In the genomic region with DNA sequence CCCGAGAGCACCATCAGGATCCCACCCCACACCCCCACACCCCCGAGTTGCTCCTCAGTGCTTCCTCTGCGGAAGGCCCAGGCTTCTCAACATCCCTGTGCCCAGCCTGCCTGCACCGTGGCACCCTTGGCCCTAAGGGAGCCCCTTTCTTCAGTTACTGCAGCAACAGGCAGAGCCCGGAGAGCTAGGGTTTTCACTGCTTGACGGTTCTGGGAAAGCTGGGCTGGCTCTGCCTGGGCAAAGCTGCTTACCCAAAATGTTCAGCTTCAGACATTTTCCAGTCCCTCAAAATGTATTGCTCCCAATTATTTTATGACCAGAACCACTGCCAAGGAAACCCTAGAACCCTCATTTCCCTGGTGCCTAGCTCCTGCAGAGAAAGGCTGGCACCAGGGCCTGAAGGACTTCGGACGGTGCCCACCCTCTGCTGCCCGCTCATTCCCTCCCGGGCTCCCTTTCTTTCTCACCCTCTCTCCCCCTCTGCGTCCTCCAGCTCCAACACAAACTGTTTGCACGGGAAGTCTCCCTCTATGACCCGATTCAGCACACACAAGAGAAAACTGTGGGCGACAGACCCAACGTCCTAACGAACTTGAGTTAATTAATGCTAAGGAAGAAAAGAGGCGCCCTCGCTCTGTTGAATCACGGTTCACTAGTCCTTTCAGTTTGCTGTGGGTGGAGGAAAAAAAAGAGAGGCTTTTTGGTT, we compare ENCODE assay signal across 12 mouse cellular contexts. TPM values are rescaled to one million over a fixed set of nuclear protein-coding genes. Genes with fewer than 3 reads are reported as not detected.
A peak's percentile ranks its signal among the peaks of the same experiment; 100 is the strongest.
DNase-seq lines count a peak whose midpoint lies in the region; ATAC-seq and TF ChIP-seq lines count a peak whose summit lies in the region.
"Had no signal": no experiment of that assay in that cellular context is flagged by ENCODE, and none has a peak within 500 bp of the region (broad histone marks: within the 10 kb centered on the region; RNA-seq: fewer than 3 reads in every experiment).

No protein-coding gene starts in this region.

- H3K27me3 ChIP-seq in heart, embryonic 13.5 days (replicated peaks), result peaks cover 100% of the 10 kb centered on the region
- H3K27me3 ChIP-seq in ES-Bruce4 (ENCODE audit: control insufficient read depth, insufficient read depth, low read length, poor library complexity, severe bottlenecking), result peaks cover 48% of the 10 kb centered on the region
- H3K27me3 ChIP-seq in forebrain, embryonic 11.5 days (ENCODE audit: control insufficient read depth, insufficient read depth, low read length), result peaks cover 91% of the 10 kb centered on the region
- peaks cover 99% of the 10 kb centered on the region for H3K27me3 ChIP-seq in midbrain, embryonic 13.5 days

- no peak for TF ChIP-seq POLR2A in ES-Bruce4 (IDR thresholded peaks at IDR 0.05; ENCODE audit: insufficient read depth, low read length)

- no peak for ATAC-seq in heart, embryonic 13.5 days (ENCODE audit: extremely low read depth, insufficient number of reproducible peaks, low FRiP score, low TSS enrichment)
- peak; percentile 65 for ATAC-seq in forebrain, embryonic 11.5 days (replicated peaks; ENCODE audit: low FRiP score)
- ATAC-seq in midbrain, embryonic 13.5 days, result no peak

- peak overlapping the region; percentile 44 for H3K4me2 ChIP-seq in heart, embryonic 13.5 days
- H3K4me2 ChIP-seq in forebrain, embryonic 11.5 days (ENCODE audit: low read depth, low read length, severe bottlenecking), result no peak overlapping the region
- peak overlapping the region; percentile 19; the same call in 1 of the 2 replicates for H3K4me2 ChIP-seq in midbrain, embryonic 13.5 days (replicated peaks)

- peaks cover 63% of the 10 kb centered on the region for H3K4me1 ChIP-seq in heart, embryonic 13.5 days
- H3K4me1 ChIP-seq in ES-Bruce4 (ENCODE audit: control insufficient read depth, insufficient read depth, low read length), result peaks cover 5% of the 10 kb centered on the region
- peaks cover 24% of the 10 kb centered on the region for H3K4me1 ChIP-seq in forebrain, embryonic 11.5 days (replicated peaks; ENCODE audit: control insufficient read depth, insufficient read depth, low read length)
- peaks cover 45% of the 10 kb centered on the region for H3K4me1 ChIP-seq in midbrain, embryonic 13.5 days (replicated peaks)

- no peak overlapping the region for H3K27ac ChIP-seq in heart, embryonic 13.5 days (replicated peaks)
- H3K27ac ChIP-seq in ES-Bruce4 (ENCODE audit: insufficient read depth, low read length), result no peak overlapping the region
- H3K27ac ChIP-seq in forebrain, embryonic 11.5 days (ENCODE audit: low read depth, low read length), result no peak overlapping the region
- H3K27ac ChIP-seq in midbrain, embryonic 13.5 days, result peak overlapping the region; percentile 70

- WGBS in heart, embryonic 13.5 days, result 21% methylated on average over 19 of the region's 19 CpGs
- WGBS in forebrain, embryonic 11.5 days, result under 1% methylated on average over 19 of the region's 19 CpGs
- WGBS in midbrain, embryonic 13.5 days, result 5% methylated on average over 19 of the region's 19 CpGs

- H3K4me3 ChIP-seq in heart, embryonic 13.5 days, result peak overlapping the region; percentile 1; the same call in 1 of the 2 replicates
- H3K4me3 ChIP-seq in ES-Bruce4 (ENCODE audit: low read depth, low read length), result no peak overlapping the region
- no peak overlapping the region for H3K4me3 ChIP-seq in forebrain, embryonic 11.5 days (ENCODE audit: low read depth, low read length)
- H3K4me3 ChIP-seq in midbrain, embryonic 13.5 days (replicated peaks), result 0 out of 2 replicates have a peak overlapping the region, but pooled peaks have one; percentile 4

- DNase-seq in heart, postnatal 36 days, result no peak
- DNase-seq in forebrain, embryonic 11.5 days (ENCODE audit: low spot score), result no peak
- no peak for DNase-seq in left cerebral cortex, adult 9 months (ENCODE audit: low spot score in 2 of 2)
- DNase-seq in T-cell, adult 2 months (ENCODE audit: low spot score), result no peak
- no peak for DNase-seq in gastrocnemius, postnatal 4 days (ENCODE audit: low spot score in 2 of 2)
- DNase-seq: heart, postnatal 10 days; lung, adult 18-20 months; thymus, adult 2 months had no signal

- TF ChIP-seq EP300 in ES-Bruce4 (IDR thresholded peaks at IDR 0.05; ENCODE audit: insufficient read depth, low read depth, low read length), result no peak

- no peaks in the 10 kb centered on the region for H3K36me3 ChIP-seq in heart, embryonic 13.5 days
- H3K36me3 ChIP-seq in ES-Bruce4 (ENCODE audit: control insufficient read depth, insufficient read depth, low read length, poor library complexity, severe bottlenecking), result no peaks in the 10 kb centered on the region
- no peaks in the 10 kb centered on the region for H3K36me3 ChIP-seq in forebrain, embryonic 11.5 days (ENCODE audit: control insufficient read depth, insufficient read depth, low read length)
- no peaks in the 10 kb centered on the region for H3K36me3 ChIP-seq in midbrain, embryonic 13.5 days

- H3K9me3 ChIP-seq in heart, embryonic 13.5 days, result no peaks in the 10 kb centered on the region
- no peaks in the 10 kb centered on the region for H3K9me3 ChIP-seq in ES-Bruce4 (replicated peaks; ENCODE audit: control insufficient read depth, insufficient read depth, low read length, poor library complexity, severe bottlenecking)
- H3K9me3 ChIP-seq in forebrain, embryonic 11.5 days (ENCODE audit: control insufficient read depth, low read length), result no peaks in the 10 kb centered on the region
- no peaks in the 10 kb centered on the region for H3K9me3 ChIP-seq in midbrain, embryonic 13.5 days

- no peak for TF ChIP-seq CTCF in ES-Bruce4 (IDR thresholded peaks at IDR 0.05; ENCODE audit: low read depth, low read length)

- H3K9ac ChIP-seq in heart, embryonic 13.5 days, result peak overlapping the region; percentile 44
- H3K9ac ChIP-seq in ES-Bruce4 (ENCODE audit: low read depth, poor library complexity, severe bottlenecking), result 0 out of 2 replicates have a peak overlapping the region, but pooled peaks have one; percentile 10
- peak overlapping the region; percentile 16; the same call in 1 of the 2 replicates for H3K9ac ChIP-seq in forebrain, embryonic 11.5 days (ENCODE audit: low read length)
- 0 out of 2 replicates have a peak overlapping the region, but pooled peaks have one; percentile 7 for H3K9ac ChIP-seq in midbrain, embryonic 13.5 days (replicated peaks)

- intact Hi-C loops in heart, postnatal 36 days (cut with DNase I), result loop anchor here (2.0 kb wide), 1 partner anchor 17 kb away; no protein-coding TSS in a partner anchor

RNA-seq across cellular contexts. Expression of a gene that starts 20.5 kb away (rescaled TPM):
- 10.0 and 11.7 TPM in 2 replicates for polyA plus RNA-seq in heart, embryonic 13.5 days (2015; fragmentation: Nextera tagmentation; extraction: Ambion mirVana)
- total RNA-seq in heart, postnatal 36 days (2021), result 100 to 1,000 TPM; 279 to 296 TPM
- polyA plus RNA-seq in ES-Bruce4 (2011; ENCODE audit: insufficient read depth, insufficient read length, low read depth, missing spikeins), result 1.2 and 1.8 TPM in 2 replicates
- polyA plus RNA-seq in forebrain, embryonic 11.5 days (2014; fragmentation: Nextera tagmentation; extraction: Ambion mirVana), result 7.7 and 8.9 TPM in 2 replicates
- 22.4 and 28.4 TPM in 2 replicates for polyA plus RNA-seq in midbrain, embryonic 13.5 days (2015; fragmentation: Nextera tagmentation; extraction: Ambion mirVana)
- 100 to 1,000 TPM; 517 to 591 TPM for total RNA-seq in gastrocnemius, postnatal 4 days (2021)

RNA-seq across cellular contexts. Expression of a gene that starts 43.0 kb away (rescaled TPM):
- polyA plus RNA-seq in heart, embryonic 13.5 days (2015; fragmentation: Nextera tagmentation; extraction: Ambion mirVana), result 6.3 and 6.6 TPM in 2 replicates
- total RNA-seq in heart, postnatal 36 days (2021), result 1 to 10 TPM; 9.3 to 9.9 TPM
- 2.5 and 3.1 TPM in 2 replicates for polyA plus RNA-seq in ES-Bruce4 (2011; ENCODE audit: insufficient read depth, insufficient read length, low read depth, missing spikeins)
- 5.5 and 6.4 TPM in 2 replicates for polyA plus RNA-seq in forebrain, embryonic 11.5 days (2014; fragmentation: Nextera tagmentation; extraction: Ambion mirVana)
- polyA plus RNA-seq in midbrain, embryonic 13.5 days (2015; fragmentation: Nextera tagmentation; extraction: Ambion mirVana), result 8.8 and 8.9 TPM in 2 replicates
- 1 to 10 TPM; 6.3 to 6.8 TPM for total RNA-seq in gastrocnemius, postnatal 4 days (2021)

RNA-seq across cellular contexts. Expression of a gene that starts 51.6 kb away (rescaled TPM):
- polyA plus RNA-seq in heart, embryonic 13.5 days (2015; fragmentation: Nextera tagmentation; extraction: Ambion mirVana), result 50.2 and 52.3 TPM in 2 replicates
- total RNA-seq in heart, postnatal 36 days (2021), result 10 to 100 TPM; 28.5 to 29.5 TPM
- polyA plus RNA-seq in ES-Bruce4 (2011; ENCODE audit: insufficient read depth, insufficient read length, low read depth, missing spikeins), result 19.5 and 20.5 TPM in 2 replicates
- 41.0 and 44.3 TPM in 2 replicates for polyA plus RNA-seq in forebrain, embryonic 11.5 days (2014; fragmentation: Nextera tagmentation; extraction: Ambion mirVana)
- 34.5 and 36.3 TPM in 2 replicates for polyA plus RNA-seq in midbrain, embryonic 13.5 days (2015; fragmentation: Nextera tagmentation; extraction: Ambion mirVana)
- 10 to 100 TPM; 33.3 to 36.0 TPM for total RNA-seq in gastrocnemius, postnatal 4 days (2021)

RNA-seq across cellular contexts. Expression of a gene that starts 56.9 kb away (rescaled TPM):
- 7.8 and 8.9 TPM in 2 replicates for polyA plus RNA-seq in heart, embryonic 13.5 days (2015; fragmentation: Nextera tagmentation; extraction: Ambion mirVana)
- total RNA-seq in heart, postnatal 36 days (2021), result under 1 TPM in 1 of 2 experiments, not detected in 1; 0.44 TPM
- not detected in 2 replicates for polyA plus RNA-seq in ES-Bruce4 (2011; ENCODE audit: insufficient read depth, insufficient read length, low read depth, missing spikeins)
- 3.0 and 3.1 TPM in 2 replicates for polyA plus RNA-seq in forebrain, embryonic 11.5 days (2014; fragmentation: Nextera tagmentation; extraction: Ambion mirVana)
- polyA plus RNA-seq in midbrain, embryonic 13.5 days (2015; fragmentation: Nextera tagmentation; extraction: Ambion mirVana), result 1.3 and 1.9 TPM in 2 replicates
- 10 to 100 TPM in 1 of 2 experiments, 1 to 10 TPM in 1; 7.8 to 10.2 TPM for total RNA-seq in gastrocnemius, postnatal 4 days (2021)
- total RNA-seq: layer of hippocampus, postnatal 10 days had no signal

Comparison
In these comparisons a context has a peak if more than half of its experiments do, and no peak if none do; other contexts are left out.
1. H3K4me3 ChIP-seq: peak in heart, embryonic 13.5 days (single experiment) and midbrain, embryonic 13.5 days (single experiment); none in ES-Bruce4 (single experiment) and forebrain, embryonic 11.5 days (single experiment).
2. Peak in every context shown above with its lines, with median percentiles within 50 percentile points of each other: H3K9ac ChIP-seq.